Mouse (Mus musculus) embryonic fibroblast, embryonic 13.5 days (primary cell): ENCODE measurements around the gene Zfpm1. TPM values are rescaled to one million over a fixed set of nuclear protein-coding genes. Genes with fewer than 3 reads are reported as not detected.

Experiments
- H3K27ac ChIP-seq: 2 replicates; pipeline ENCODE4 v1.5.1; 2012; ENCODE audit warnings: low read length, control low read depth, inconsistent platforms; ENCODE audit not compliant: insufficient read depth
- H3K4me1 ChIP-seq: 2 replicates; pipeline ENCODE4 v1.6.1; 2011; ENCODE audit warnings: low read length; ENCODE audit not compliant: control insufficient read depth, insufficient read depth
- H3K4me3 ChIP-seq: 2 replicates; pipeline ENCODE4 v1.5.1; 2011; ENCODE audit warnings: mild to moderate bottlenecking, control low read depth, low read length; ENCODE audit not compliant: insufficient read depth
- CTCF ChIP-seq: IDR thresholded peaks from 2 replicates; pipeline ENCODE4 v1.5.1; 2011; ENCODE audit warnings: mild to moderate bottlenecking, control low read depth, low read length, moderate library complexity, borderline replicate concordance; ENCODE audit not compliant: insufficient read depth
- POLR2A ChIP-seq: IDR thresholded peaks from 2 replicates; pipeline ENCODE4 v1.6.1; 2011; ENCODE audit warnings: low read depth, mild to moderate bottlenecking, control low read depth, low read length, moderate library complexity
- polyA plus RNA-seq: library from polyadenylated mRNA; stranded (reverse); fragments of >200 nt; gene quantifications from 2 replicates; pipeline ENCODE4 v1.2.4, GENCODE M21; 2011; ENCODE audit warnings: low read depth; ENCODE audit not compliant: missing spikeins, insufficient read length

Gene Zfpm1
- polyA plus RNA-seq, 1 experiment = 10.3 TPM

DNA sequence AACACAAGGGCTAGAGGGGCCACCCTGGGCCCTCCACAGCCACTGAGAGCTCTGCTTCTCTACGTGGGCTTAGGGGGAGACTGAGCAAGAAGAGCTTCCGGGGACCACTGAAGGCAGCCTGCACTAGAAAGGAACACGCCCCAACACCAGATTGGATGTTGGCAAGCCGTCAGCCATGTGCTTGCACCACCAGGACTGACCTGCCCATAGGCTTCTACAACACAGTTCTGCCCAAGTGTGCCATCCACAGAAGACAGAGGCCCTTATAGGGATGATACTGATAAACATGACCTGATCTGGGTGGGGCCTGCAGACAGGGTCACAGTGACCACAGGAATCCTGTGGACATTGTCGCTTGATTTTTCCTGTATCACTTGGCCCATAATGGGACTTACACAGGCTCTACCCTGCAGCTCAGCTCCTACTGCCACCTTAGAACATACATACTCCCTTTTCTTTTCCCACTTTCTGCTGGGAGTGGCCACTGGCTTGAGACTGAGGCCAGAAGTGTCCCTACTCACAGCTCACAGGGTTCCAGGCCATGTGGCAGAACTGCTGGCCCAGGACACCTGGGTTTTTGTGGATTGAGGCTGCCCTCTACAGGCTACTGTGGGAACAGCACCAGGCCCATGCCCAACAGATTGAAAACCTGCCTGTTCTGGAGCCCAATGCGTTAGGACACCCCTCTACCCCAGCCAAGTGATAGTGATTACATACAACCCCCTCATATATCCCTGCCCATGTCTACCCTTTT lies 51.0 kb downstream of the Zfpm1 start:
- H3K4me1 ChIP-seq = no peaks in the 10 kb centered on the region
- H3K27ac ChIP-seq = no peak overlapping the region
- no peak for TF ChIP-seq POLR2A
- TF ChIP-seq CTCF = peak; percentile 83
- H3K4me3 ChIP-seq = no peak overlapping the region

DNA sequence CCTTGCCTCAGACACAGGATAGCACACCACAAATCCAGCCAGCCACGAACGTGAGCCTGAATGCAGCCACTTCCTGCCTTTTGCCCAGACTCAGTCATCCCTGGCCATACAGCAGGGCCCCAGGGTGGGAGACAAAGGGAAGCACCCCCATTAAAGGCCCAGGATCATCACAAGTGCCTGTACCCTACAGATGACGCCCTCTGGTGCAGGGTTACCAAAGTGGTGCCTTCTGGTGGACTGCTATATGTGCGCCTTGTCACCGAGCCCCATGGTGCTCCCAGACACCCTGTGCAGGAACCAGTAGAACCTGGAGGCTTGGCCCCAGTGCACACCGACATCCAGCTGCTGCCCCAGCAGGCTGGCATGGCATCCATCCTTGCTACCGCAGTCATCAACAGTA lies 51.6 kb downstream of the Zfpm1 start:
- H3K4me3 ChIP-seq = no peak overlapping the region
- no peaks in the 10 kb centered on the region for H3K4me1 ChIP-seq
- TF ChIP-seq POLR2A = no peak
- no peak for TF ChIP-seq CTCF
- H3K27ac ChIP-seq = no peak overlapping the region

DNA sequence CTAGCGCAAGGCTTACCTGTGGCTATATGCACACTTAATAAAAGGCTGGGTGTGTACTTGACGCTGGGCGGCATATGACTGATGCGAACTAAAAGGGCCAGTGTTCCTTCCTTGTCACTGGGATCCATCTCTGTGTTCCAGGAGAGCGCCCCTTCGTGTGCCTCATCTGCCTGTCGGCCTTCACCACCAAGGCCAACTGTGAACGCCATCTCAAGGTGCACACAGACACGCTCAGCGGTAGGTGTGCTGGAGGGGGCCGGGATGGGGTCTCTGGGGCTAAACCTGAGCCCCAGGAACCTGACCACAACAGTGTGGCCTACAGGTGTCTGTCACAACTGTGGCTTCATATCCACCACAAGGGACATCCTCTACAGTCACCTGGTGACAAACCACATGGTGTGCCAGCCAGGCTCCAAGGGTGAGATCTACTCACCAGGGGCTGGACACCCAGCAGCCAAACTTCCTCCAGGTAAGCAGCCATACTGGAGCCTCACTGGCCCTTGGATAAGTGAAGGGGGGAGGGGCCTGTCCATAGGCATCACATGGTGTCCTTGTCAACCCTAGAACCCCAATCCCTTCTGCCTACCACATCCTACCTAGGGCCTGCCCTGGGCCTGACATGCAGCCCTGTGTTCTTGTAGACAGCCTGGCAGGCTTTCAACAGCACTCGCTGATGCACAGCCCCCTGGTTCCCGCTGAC lies 53.0 kb downstream of the Zfpm1 start:
- Histone ChIP-seq H3K4me3 (no peak overlapping the region), H3K27ac (no peak overlapping the region), H3K4me1 (no peaks in the 10 kb centered on the region)
- TF ChIP-seq CTCF (no peak), POLR2A (no peak)

DNA sequence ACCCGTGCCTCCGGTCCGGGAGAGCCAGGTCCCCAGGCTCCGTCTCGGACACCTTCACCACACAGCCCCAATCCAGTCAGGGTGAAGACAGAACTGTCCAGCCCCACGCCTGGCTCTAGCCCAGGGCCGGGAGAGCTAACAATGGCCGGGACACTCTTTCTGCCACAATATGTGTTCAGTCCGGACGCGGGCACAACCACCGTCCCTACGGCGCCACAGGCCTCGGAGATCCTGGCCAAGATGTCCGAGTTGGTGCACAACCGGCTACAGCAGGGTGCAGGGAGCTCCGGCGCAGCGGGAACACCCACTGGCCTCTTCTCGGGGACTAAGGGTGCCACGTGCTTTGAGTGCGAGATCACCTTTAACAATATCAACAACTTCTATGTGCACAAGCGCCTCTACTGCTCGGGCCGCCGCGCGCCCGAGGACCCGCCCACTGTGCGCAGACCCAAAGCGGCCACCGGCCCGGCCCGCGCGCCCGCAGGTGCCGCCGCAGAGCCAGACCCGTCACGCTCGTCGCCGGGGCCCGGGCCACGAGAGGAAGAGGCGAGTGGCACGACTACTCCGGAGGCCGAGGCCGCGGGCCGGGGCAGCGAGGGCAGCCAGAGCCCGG lies 53.8 kb downstream of the Zfpm1 start:
- Histone ChIP-seq H3K4me1 (no peaks in the 10 kb centered on the region), H3K4me3 (peak overlapping the region; percentile 38), H3K27ac (no peak overlapping the region)
- TF ChIP-seq CTCF (no peak), POLR2A (no peak)

DNA sequence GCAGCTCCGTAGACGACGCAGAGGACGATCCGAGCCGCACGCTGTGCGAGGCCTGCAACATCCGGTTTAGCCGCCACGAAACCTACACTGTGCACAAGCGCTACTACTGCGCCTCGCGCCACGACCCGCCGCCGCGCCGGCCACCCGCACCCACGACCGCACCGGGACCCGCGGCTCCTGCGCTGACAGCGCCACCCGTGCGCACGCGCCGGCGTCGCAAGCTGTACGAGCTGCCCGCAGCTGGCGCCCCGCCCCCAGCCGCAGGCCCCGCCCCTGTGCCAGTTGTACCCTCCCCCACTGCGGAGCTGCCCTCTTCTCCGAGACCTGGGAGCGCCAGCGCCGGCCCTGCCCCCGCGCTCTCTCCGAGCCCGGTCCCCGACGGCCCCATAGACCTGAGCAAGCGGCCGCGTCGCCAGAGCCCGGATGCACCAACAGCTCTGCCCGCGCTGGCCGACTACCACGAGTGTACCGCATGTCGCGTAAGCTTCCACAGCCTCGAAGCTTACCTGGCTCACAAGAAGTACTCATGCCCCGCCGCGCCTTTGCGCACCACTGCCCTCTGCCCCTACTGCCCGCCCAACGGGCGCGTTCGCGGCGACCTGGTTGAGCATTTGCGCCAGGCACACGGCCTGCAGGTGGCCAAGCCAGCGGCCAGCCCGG lies 54.4 kb downstream of the Zfpm1 start:
- TF ChIP-seq CTCF (no peak), POLR2A (0 out of 2 replicates have a peak, but pooled peaks have one; percentile 21)
- Histone ChIP-seq H3K27ac (no peak overlapping the region), H3K4me3 (peak overlapping the region; percentile 38), H3K4me1 (no peaks in the 10 kb centered on the region)

DNA sequence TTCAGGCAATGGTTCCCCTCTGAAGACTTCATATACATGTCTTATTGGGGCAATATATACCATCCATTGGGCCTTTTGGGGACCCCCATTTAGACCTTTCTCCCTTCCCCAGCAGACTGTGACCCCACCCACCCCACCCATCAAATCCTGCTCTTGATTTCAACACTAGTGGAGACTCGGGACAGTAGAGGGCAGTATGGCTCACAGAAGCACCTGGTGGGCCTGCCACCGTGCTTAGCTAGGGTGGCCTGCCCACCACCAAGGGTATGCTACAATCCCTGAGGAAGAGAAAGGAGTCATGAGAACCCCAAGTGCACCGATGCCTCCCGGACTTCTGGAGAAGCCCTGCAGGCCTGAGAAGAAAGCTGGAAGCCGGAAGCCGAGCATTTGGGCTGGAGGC lies 56.9 kb downstream of the Zfpm1 start:
- Histone ChIP-seq H3K27ac (no peak overlapping the region), H3K4me1 (peaks cover 10% of the 10 kb centered on the region; the same call in 1 of the 2 replicates), H3K4me3 (no peak overlapping the region)
- TF ChIP-seq POLR2A (no peak), CTCF (peak; percentile 25; the same call in 1 of the 2 replicates)

DNA sequence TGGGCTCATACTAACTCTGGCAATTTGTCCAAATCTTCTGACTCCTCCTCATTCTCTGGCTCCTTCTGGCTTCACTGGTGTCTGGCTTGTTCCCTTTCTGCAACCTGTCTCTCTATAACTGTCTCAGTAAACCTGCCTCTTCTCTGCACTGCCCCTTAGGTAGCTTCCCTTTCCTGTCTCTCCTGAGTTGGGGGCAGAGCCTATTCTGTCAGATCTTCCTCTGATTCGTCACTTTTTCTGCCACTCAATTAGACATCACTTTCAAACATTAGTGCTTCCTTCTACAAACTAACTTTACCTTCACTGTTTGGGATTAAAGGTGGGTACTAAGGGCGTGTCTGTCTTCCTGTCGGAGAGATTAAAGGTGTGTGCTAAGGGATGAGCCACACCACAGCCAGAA lies 58.8 kb downstream of the Zfpm1 start:
- no peak overlapping the region for H3K27ac ChIP-seq
- TF ChIP-seq CTCF = no peak
- TF ChIP-seq POLR2A = no peak
- H3K4me1 ChIP-seq = peaks cover 17% of the 10 kb centered on the region

DNA sequence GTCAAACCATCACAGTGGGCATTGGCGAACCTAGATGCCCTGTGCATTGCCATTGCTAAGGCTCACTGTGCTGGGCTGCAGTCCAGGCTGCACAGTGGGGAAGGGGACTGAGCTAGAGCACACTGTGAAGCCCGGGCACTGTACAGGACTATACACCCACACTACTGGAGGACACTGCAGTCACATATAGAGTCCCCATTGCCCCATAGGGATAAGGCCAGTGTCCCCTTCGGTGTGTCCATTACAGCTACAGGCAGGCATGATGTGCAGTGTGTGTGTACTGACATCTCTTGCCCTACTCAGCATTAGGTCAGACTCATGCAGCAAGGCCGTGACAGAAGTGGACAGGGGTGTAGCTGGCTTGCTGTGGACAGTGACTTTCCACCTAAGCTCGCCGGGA lies 59.8 kb downstream of the Zfpm1 start:
- TF ChIP-seq POLR2A (no peak), CTCF (no peak)

More for the DNA sequence above, 58.8 kb downstream of the Zfpm1 start:
- H3K4me3 ChIP-seq = no peak overlapping the region

DNA sequence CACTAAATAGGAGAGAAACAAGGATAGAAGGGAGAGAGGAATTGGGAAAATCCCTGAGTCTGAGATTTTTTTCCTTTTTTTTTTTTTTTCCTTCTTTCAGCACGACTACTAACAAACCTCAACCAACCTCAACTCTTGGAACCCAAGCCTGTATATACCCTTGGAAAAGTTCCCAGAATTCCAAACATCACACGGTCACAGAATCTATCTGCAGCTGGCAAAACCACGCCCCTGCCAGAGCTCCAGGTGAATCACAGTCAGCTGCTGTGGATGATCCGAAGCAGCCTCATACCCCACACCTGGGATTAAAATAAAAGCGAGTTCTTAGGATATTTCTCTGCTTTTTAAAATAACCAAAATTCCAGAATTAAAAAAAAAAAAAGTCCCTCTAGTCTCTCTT lies 60.4 kb downstream of the Zfpm1 start:
- TF ChIP-seq POLR2A = no peak
- no peak for TF ChIP-seq CTCF
- no peak overlapping the region for H3K27ac ChIP-seq
- H3K4me3 ChIP-seq = no peak overlapping the region
- H3K4me1 ChIP-seq = peaks cover 17% of the 10 kb centered on the region

More for the DNA sequence above, 59.8 kb downstream of the Zfpm1 start:
- H3K27ac ChIP-seq = no peak overlapping the region
- peaks cover 17% of the 10 kb centered on the region for H3K4me1 ChIP-seq
- no peak overlapping the region for H3K4me3 ChIP-seq

DNA sequence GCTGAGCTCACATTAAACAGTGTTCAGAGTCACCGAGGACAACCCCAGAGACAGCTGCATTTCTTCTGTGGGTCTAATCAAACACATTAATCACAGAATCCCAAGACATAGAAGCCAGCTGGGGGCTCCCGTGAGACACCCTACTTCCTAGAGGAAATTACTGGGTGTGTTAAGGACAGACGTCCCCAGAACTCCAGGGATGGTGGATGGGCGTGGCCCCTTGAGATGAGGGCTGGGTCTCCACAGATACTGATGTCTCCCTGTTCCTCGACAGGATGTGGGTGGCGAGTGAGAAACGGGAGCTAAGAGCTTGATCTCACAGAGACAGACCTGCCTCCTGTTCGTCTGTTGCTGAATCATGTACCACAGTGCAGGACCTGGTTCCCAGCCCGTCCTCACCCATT lies 60.9 kb downstream of the Zfpm1 start:
- Histone ChIP-seq H3K4me3 (no peak overlapping the region), H3K27ac (no peak overlapping the region), H3K4me1 (peaks cover 17% of the 10 kb centered on the region)
- TF ChIP-seq CTCF (no peak), POLR2A (peak; percentile 36; the same call in 1 of the 2 replicates)
